Mouse (Mus musculus) limb, embryonic 14.5 days (tissue): Measurements from ENCODE around the gene Hist1h4j. TPM values are rescaled to one million over a fixed set of nuclear protein-coding genes. Genes with fewer than 3 reads are reported as not detected.
A peak's percentile ranks its signal among the peaks of the same experiment; 100 is the strongest.
"Not testable (repeated sequence)": the region's sequence is repeated elsewhere in the genome, so short reads cannot be mapped to it uniquely, and the experiment has no call there.

ENCODE experiments used
- ATAC-seq: fragments of 200-750 bp; cut with Nextera tagmentation; 2 replicates; pipeline ENCODE4 v1.8.0; 2017; ENCODE audit warnings: low read depth, moderate number of reproducible peaks, moderate TSS enrichment; ENCODE audit not compliant: low FRiP score
- DNase-seq: peaks from one replicate; pipeline ENCODE4 v3.0.0-alpha.2; 2015; ENCODE audit warnings: low spot score
- H3K27ac ChIP-seq: fragments of 300-500 bp; sonication (generic); replicated peaks from 2 replicates; pipeline ENCODE4 v1.5.1; 2014; ENCODE audit warnings: low read depth, mild to moderate bottlenecking, low read length, moderate library complexity, mixed read lengths
- H3K27me3 ChIP-seq: fragments of 300-500 bp; sonication (generic); 2 replicates; pipeline ENCODE4 v1.6.1; 2014; ENCODE audit warnings: low read length, mixed read lengths; ENCODE audit not compliant: control insufficient read depth, insufficient read depth
- H3K36me3 ChIP-seq: fragments of 300-500 bp; sonication (generic); 2 replicates; pipeline ENCODE4 v1.6.1; 2014; ENCODE audit warnings: mild to moderate bottlenecking, low read length, moderate library complexity, mixed read lengths; ENCODE audit not compliant: control insufficient read depth, insufficient read depth
- H3K4me1 ChIP-seq: fragments of 300-500 bp; sonication (generic); 2 replicates; pipeline ENCODE4 v1.6.1; 2014; ENCODE audit warnings: antibody characterized with exemption, low read length, mixed read lengths; ENCODE audit not compliant: control insufficient read depth, insufficient read depth
- H3K4me2 ChIP-seq: fragments of 300-500 bp; sonication (generic); replicated peaks from 2 replicates; pipeline ENCODE4 v1.6.1; 2014; ENCODE audit warnings: low read depth, mild to moderate bottlenecking, low read length, moderate library complexity; ENCODE audit not compliant: severe bottlenecking
- H3K4me3 ChIP-seq: fragments of 300-500 bp; sonication (generic); replicated peaks from 2 replicates; pipeline ENCODE4 v1.5.1; 2014; ENCODE audit warnings: low read length
- H3K9ac ChIP-seq: fragments of 300-500 bp; sonication (generic); 2 replicates; pipeline ENCODE4 v1.6.1; 2014; ENCODE audit warnings: mild to moderate bottlenecking, low read depth, low read length, moderate library complexity; ENCODE audit not compliant: severe bottlenecking
- H3K9me3 ChIP-seq: fragments of 300-500 bp; sonication (generic); 2 replicates; pipeline ENCODE4 v1.6.1; 2016; ENCODE audit warnings: low read length; ENCODE audit not compliant: control insufficient read depth
- POLR2A ChIP-seq: fragments of 200-500 bp; IDR thresholded peaks from 2 replicates; pipeline ENCODE4 v1.8.0; 2012; ENCODE audit warnings: inconsistent platforms, mild to moderate bottlenecking, moderate library complexity, borderline replicate concordance; ENCODE audit not compliant: insufficient read depth, insufficient read length; ENCODE audit errors: extremely low read depth
- WGBS: fragments of 180-500 bp; shearing (Covaris S2); extraction: QIAGEN DNeasy Blood & Tissue Kit; methylation state at CpG from one replicate; pipeline ENCODE4 v1.1.7; 2014; 5-methylcytosine and 5-hydroxymethylcytosine counted together
- polyA plus RNA-seq, 2 experiments: library from polyadenylated mRNA; depleted of rRNA in 1 of 2; stranded (reverse) in 1 of 2; unstranded in 1 of 2; fragments of >200 nt; fragmentation: Nextera tagmentation in 1 of 2; extraction: Ambion mirVana in 1 of 2; gene quantifications; 2 replicates each; pipeline versions ENCODE4 v1.2.1 to v1.2.3; 2012 to 2014

Gene Hist1h4j
- polyA plus RNA-seq (2012; rRNA removed) (13.7 and 13.8 TPM in 2 replicates), polyA plus RNA-seq (2014; fragmentation: Nextera tagmentation; extraction: Ambion mirVana) (1.00 and 1.3 TPM in 2 replicates)

GRCm38 (mm10) chr13:21734906-21735767 is at the start of gene Hist1h4j:
Hist1h4j (plus strand) TSS chr13:21735064.
- DNase-seq (peak; percentile 91), ATAC-seq (peak; percentile 92)
- WGBS = under 1% methylated on average over 42 of the region's 56 CpGs
- peak; percentile 94; the same call in 1 of the 2 replicates for TF ChIP-seq POLR2A
- H3K36me3 ChIP-seq, H3K27me3 ChIP-seq, H3K9me3 ChIP-seq, H3K4me1 ChIP-seq: not testable (repeated sequence)
- Histone ChIP-seq H3K4me2 (peak within 1 kb of the TSS; percentile 63), H3K9ac (peak within 1 kb of the TSS; percentile 64), H3K4me3 (peak within 1 kb of the TSS; percentile 49), H3K27ac (peak within 1 kb of the TSS; percentile 97)

- DNase-seq (no peak), ATAC-seq (no peak)
- H3K36me3 ChIP-seq = no peaks in the 10 kb centered on the region
- no peak within 1 kb of the TSS for H3K4me3 ChIP-seq
- no peak within 1 kb of the TSS for H3K9ac ChIP-seq
- H3K27me3 ChIP-seq = no peaks in the 10 kb centered on the region
- no peak for TF ChIP-seq POLR2A
- no peak within 1 kb of the TSS for H3K27ac ChIP-seq
- no peak within 1 kb of the TSS for H3K4me2 ChIP-seq
- H3K4me1 ChIP-seq = no peaks in the 10 kb centered on the region
- no peaks in the 10 kb centered on the region for H3K9me3 ChIP-seq
These were observed 37.1 kb upstream of the Hist1h4j start, which contains the start of gene Olfr1359 for GRCm38 (mm10) chr13:21697811-21698210. Olfr1359 (plus strand) TSS chr13:21698111.

GRCm38 (mm10) chr13:21706669-21707068 is 28.2 kb upstream of the Hist1h4j start:
- no peak overlapping the region for H3K4me2 ChIP-seq
- WGBS = 69% methylated on average over 4 of the region's 4 CpGs

GRCm38 (mm10) chr13:21710031-21710711 is 24.7 kb upstream of the Hist1h4j start:
- WGBS = under 1% methylated on average over 32 of the region's 32 CpGs
- no peaks in the 10 kb centered on the region for H3K27me3 ChIP-seq
- no peaks in the 10 kb centered on the region for H3K36me3 ChIP-seq
- peak overlapping the region; percentile 68 for H3K4me3 ChIP-seq
- H3K4me1 ChIP-seq = peaks cover 3% of the 10 kb centered on the region
- H3K9ac ChIP-seq = peak overlapping the region; percentile 66
- TF ChIP-seq POLR2A = no peak
- ATAC-seq = peak; percentile 83
- H3K27ac ChIP-seq = peak overlapping the region; percentile 90
- DNase-seq = peak; percentile 93
- H3K4me2 ChIP-seq = peak overlapping the region; percentile 48
- H3K9me3 ChIP-seq = no peaks in the 10 kb centered on the region

More at GRCm38 (mm10) chr13:21706669-21707068, 28.2 kb upstream of the Hist1h4j start:
- no peak overlapping the region for H3K4me3 ChIP-seq
- no peak for DNase-seq
- H3K27me3 ChIP-seq = no peaks in the 10 kb centered on the region
- no peaks in the 10 kb centered on the region for H3K4me1 ChIP-seq
- no peaks in the 10 kb centered on the region for H3K9me3 ChIP-seq
- ATAC-seq = no peak
- no peak for TF ChIP-seq POLR2A
- H3K36me3 ChIP-seq = no peaks in the 10 kb centered on the region
- no peak overlapping the region for H3K9ac ChIP-seq
- H3K27ac ChIP-seq = no peak overlapping the region

- peak; percentile 87 for ATAC-seq
- WGBS = under 1% methylated on average over 22 of the region's 22 CpGs
- TF ChIP-seq POLR2A = no peak
- Histone ChIP-seq H3K9me3 (no peaks in the 10 kb centered on the region), H3K4me1 (peaks cover 6% of the 10 kb centered on the region), H3K9ac (peak overlapping the region; percentile 40), H3K27me3 (no peaks in the 10 kb centered on the region), H3K27ac (no peak overlapping the region), H3K4me3 (peak overlapping the region; percentile 68), H3K4me2 (peak overlapping the region; percentile 48), H3K36me3 (no peaks in the 10 kb centered on the region)
- DNase-seq = peak; percentile 77
These were observed 23.9 kb upstream of the Hist1h4j start for GRCm38 (mm10) chr13:21710821-21711525.
